Mouse (Mus musculus): Measurements from ENCODE around the gene Prkar1b. TPM values are rescaled to one million over a fixed set of nuclear protein-coding genes. Genes with fewer than 3 reads are reported as not detected.
A peak's percentile ranks its signal among the peaks of the same experiment; 100 is the strongest.

The Prkar1b gene
- polyA plus RNA-seq, 1 experiment from 2014 or later = 28.8 TPM

GRCm38 (mm10) chr5:139088173-139088572 is 61.6 kb downstream of the Prkar1b start:
- H3K36me3 ChIP-seq = no peaks in the 10 kb centered on the region
- H3K27me3 ChIP-seq (ENCODE audit: insufficient read depth, poor library complexity, severe bottlenecking) = no peaks in the 10 kb centered on the region
- 0 out of 2 replicates have a peak, but pooled peaks cover 3% of the 10 kb centered on the region for H3K4me1 ChIP-seq (replicated peaks)
- 86% methylated on average over 5 of the region's 5 CpGs for WGBS
- DNase-seq (ENCODE audit: low spot score) = no peak
- H3K27ac ChIP-seq = no peak overlapping the region
- H3K4me3 ChIP-seq = no peak overlapping the region
- 0 out of 2 replicates have a peak, but pooled peaks cover 4% of the 10 kb centered on the region for H3K9me3 ChIP-seq

- H3K36me3 ChIP-seq = no peaks in the 10 kb centered on the region
- H3K27me3 ChIP-seq (ENCODE audit: insufficient read depth, poor library complexity, severe bottlenecking) = no peaks in the 10 kb centered on the region
- H3K4me1 ChIP-seq (replicated peaks) = peaks cover 6% of the 10 kb centered on the region; the same call in 1 of the 2 replicates
- DNase-seq (ENCODE audit: low spot score) = peak; percentile 32
- no peak overlapping the region for H3K4me3 ChIP-seq
- WGBS = 81% methylated on average over 7 of the region's 7 CpGs
- H3K9me3 ChIP-seq = 0 out of 2 replicates have a peak, but pooled peaks cover 4% of the 10 kb centered on the region
- H3K27ac ChIP-seq = no peak overlapping the region
Observed at GRCm38 (mm10) chr5:139084831-139085519, 64.8 kb downstream of the Prkar1b start.

GRCm38 (mm10) chr5:139084302-139084701 is 65.5 kb downstream of the Prkar1b start:
- Histone ChIP-seq H3K27ac (no peak overlapping the region), H3K27me3 (ENCODE audit: insufficient read depth, poor library complexity, severe bottlenecking) (no peaks in the 10 kb centered on the region), H3K36me3 (no peaks in the 10 kb centered on the region), H3K4me3 (no peak overlapping the region), H3K9me3 (0 out of 2 replicates have a peak, but pooled peaks cover 4% of the 10 kb centered on the region), H3K4me1 (replicated peaks) (peaks cover 5% of the 10 kb centered on the region; the same call in 1 of the 2 replicates)
- 88% methylated on average over 6 of the region's 6 CpGs for WGBS
- DNase-seq (ENCODE audit: low spot score) = no peak

GRCm38 (mm10) chr5:139083841-139084240 is 66.0 kb downstream of the Prkar1b start:
- DNase-seq (ENCODE audit: low spot score) = no peak
- Histone ChIP-seq H3K36me3 (no peaks in the 10 kb centered on the region), H3K27me3 (ENCODE audit: insufficient read depth, poor library complexity, severe bottlenecking) (no peaks in the 10 kb centered on the region), H3K4me1 (replicated peaks) (peaks cover 5% of the 10 kb centered on the region; the same call in 1 of the 2 replicates), H3K9me3 (0 out of 2 replicates have a peak, but pooled peaks cover 4% of the 10 kb centered on the region), H3K4me3 (no peak overlapping the region), H3K27ac (no peak overlapping the region)
- 82% methylated on average over 4 of the region's 4 CpGs for WGBS

GRCm38 (mm10) chr5:139081370-139081769 is 68.4 kb downstream of the Prkar1b start:
- Histone ChIP-seq H3K36me3 (no peaks in the 10 kb centered on the region), H3K4me3 (no peak overlapping the region), H3K4me1 (replicated peaks) (peaks cover 11% of the 10 kb centered on the region), H3K9me3 (no peaks in the 10 kb centered on the region), H3K27ac (no peak overlapping the region), H3K27me3 (ENCODE audit: insufficient read depth, poor library complexity, severe bottlenecking) (no peaks in the 10 kb centered on the region)
- DNase-seq (ENCODE audit: low spot score) = no peak
- WGBS = 63% methylated on average over 6 of the region's 6 CpGs

GRCm38 (mm10) chr5:139078156-139078462 is 71.7 kb downstream of the Prkar1b start:
- no peak for DNase-seq (ENCODE audit: low spot score)
- Histone ChIP-seq H3K9me3 (no peaks in the 10 kb centered on the region), H3K36me3 (no peaks in the 10 kb centered on the region), H3K4me1 (replicated peaks) (peaks cover 11% of the 10 kb centered on the region), H3K27ac (0 out of 2 replicates have a peak overlapping the region, but pooled peaks have one; percentile 46), H3K27me3 (ENCODE audit: insufficient read depth, poor library complexity, severe bottlenecking) (no peaks in the 10 kb centered on the region), H3K4me3 (no peak overlapping the region)
- 65% methylated on average over 4 of the region's 4 CpGs for WGBS

GRCm38 (mm10) chr5:139077311-139078155 is 72.3 kb downstream of the Prkar1b start:
- no peaks in the 10 kb centered on the region for H3K36me3 ChIP-seq
- H3K9me3 ChIP-seq = no peaks in the 10 kb centered on the region
- H3K4me1 ChIP-seq (replicated peaks) = peaks cover 11% of the 10 kb centered on the region
- H3K4me3 ChIP-seq = no peak overlapping the region
- WGBS = 75% methylated on average over 11 of the region's 11 CpGs
- H3K27ac ChIP-seq = 0 out of 2 replicates have a peak overlapping the region, but pooled peaks have one; percentile 46
- DNase-seq (ENCODE audit: low spot score) = no peak
- no peaks in the 10 kb centered on the region for H3K27me3 ChIP-seq (ENCODE audit: insufficient read depth, poor library complexity, severe bottlenecking)

- H3K27ac ChIP-seq = no peak overlapping the region
- H3K27me3 ChIP-seq (ENCODE audit: insufficient read depth, poor library complexity, severe bottlenecking) = no peaks in the 10 kb centered on the region
- 84% methylated on average over 7 of the region's 7 CpGs for WGBS
- peaks cover 9% of the 10 kb centered on the region for H3K4me1 ChIP-seq (replicated peaks)
- H3K36me3 ChIP-seq = no peaks in the 10 kb centered on the region
- H3K4me3 ChIP-seq = no peak overlapping the region
- DNase-seq (ENCODE audit: low spot score) = no peak
- H3K9me3 ChIP-seq = no peaks in the 10 kb centered on the region
Observed at GRCm38 (mm10) chr5:139076450-139076849, 73.4 kb downstream of the Prkar1b start.

GRCm38 (mm10) chr5:139075791-139076190 is 74.0 kb downstream of the Prkar1b start:
- no peaks in the 10 kb centered on the region for H3K36me3 ChIP-seq
- H3K4me1 ChIP-seq (replicated peaks) = peaks cover 6% of the 10 kb centered on the region; the same call in 1 of the 2 replicates
- no peak overlapping the region for H3K27ac ChIP-seq
- DNase-seq (ENCODE audit: low spot score) = no peak
- 61% methylated on average over 9 of the region's 9 CpGs for WGBS
- no peak overlapping the region for H3K4me3 ChIP-seq
- no peaks in the 10 kb centered on the region for H3K9me3 ChIP-seq
- no peaks in the 10 kb centered on the region for H3K27me3 ChIP-seq (ENCODE audit: insufficient read depth, poor library complexity, severe bottlenecking)

GRCm38 (mm10) chr5:139075125-139075524 is 74.7 kb downstream of the Prkar1b start:
- Histone ChIP-seq H3K4me3 (no peak overlapping the region), H3K36me3 (no peaks in the 10 kb centered on the region), H3K27me3 (ENCODE audit: insufficient read depth, poor library complexity, severe bottlenecking) (no peaks in the 10 kb centered on the region), H3K9me3 (no peaks in the 10 kb centered on the region), H3K4me1 (replicated peaks) (peaks cover 6% of the 10 kb centered on the region; the same call in 1 of the 2 replicates), H3K27ac (no peak overlapping the region)
- peak; percentile 58 for DNase-seq (ENCODE audit: low spot score)
- 39% methylated on average over 3 of the region's 3 CpGs for WGBS

- H3K27ac ChIP-seq = no peak overlapping the region
- WGBS = 92% methylated on average over 7 of the region's 7 CpGs
- H3K9me3 ChIP-seq = no peaks in the 10 kb centered on the region
- no peaks in the 10 kb centered on the region for H3K27me3 ChIP-seq (ENCODE audit: insufficient read depth, poor library complexity, severe bottlenecking)
- H3K36me3 ChIP-seq = no peaks in the 10 kb centered on the region
- no peak overlapping the region for H3K4me3 ChIP-seq
- no peak for DNase-seq (ENCODE audit: low spot score)
- peaks cover 6% of the 10 kb centered on the region; the same call in 1 of the 2 replicates for H3K4me1 ChIP-seq (replicated peaks)
Observed at GRCm38 (mm10) chr5:139073977-139074376, 75.8 kb downstream of the Prkar1b start.

- Histone ChIP-seq H3K4me3 (no peak overlapping the region), H3K27me3 (ENCODE audit: insufficient read depth, poor library complexity, severe bottlenecking) (no peaks in the 10 kb centered on the region), H3K9me3 (no peaks in the 10 kb centered on the region), H3K27ac (no peak overlapping the region), H3K4me1 (replicated peaks) (peaks cover 2% of the 10 kb centered on the region; the same call in 1 of the 2 replicates), H3K36me3 (no peaks in the 10 kb centered on the region)
- WGBS = 92% methylated on average over 5 of the region's 5 CpGs
- no peak for DNase-seq (ENCODE audit: low spot score)
Observed at GRCm38 (mm10) chr5:139072866-139073265, 76.9 kb downstream of the Prkar1b start.

Data from hindbrain, embryonic 10.5 days (tissue).